Mouse (Mus musculus) heart, postnatal 0 days (tissue): ENCODE data around the gene Atrn.

Experiments
- CTCF ChIP-seq: IDR thresholded peaks from 2 replicates; pipeline ENCODE4 v1.5.1; 2016; ENCODE audit warnings: antibody characterized with exemption, control low read depth, low read depth
- EP300 ChIP-seq: IDR thresholded peaks from 2 replicates; pipeline ENCODE4 v1.6.1; 2016; ENCODE audit warnings: antibody characterized with exemption, low read depth

GRCm38 (mm10) chr2:130928031-130928430 is 21.7 kb downstream of the Atrn start:
- no peak for TF ChIP-seq CTCF
- TF ChIP-seq EP300: no peak
